Mouse (Mus musculus) lung, postnatal 0 days (tissue): Measurements from ENCODE around the gene Cdv3. TPM values are rescaled to one million over a fixed set of nuclear protein-coding genes. Genes with fewer than 3 reads are reported as not detected.
"Not testable (repeated sequence)": the region's sequence is repeated elsewhere in the genome, so short reads cannot be mapped to it uniquely, and the experiment has no call there.

Experiments used
- ATAC-seq: fragments of 200-750 bp; cut with Nextera tagmentation; 2 replicates; pipeline ENCODE4 v1.8.0; 2017; ENCODE audit warnings: moderate library complexity
- DNase-seq: peaks from one replicate; pipeline ENCODE4 v3.0.0-alpha.2; 2016; ENCODE audit warnings: low spot score
- H3K27ac ChIP-seq: fragments of 300-500 bp; sonication (generic); 2 replicates; pipeline ENCODE4 v1.5.1; 2014; ENCODE audit warnings: antibody characterized with exemption, mild to moderate bottlenecking, low read length, mixed read lengths
- H3K27me3 ChIP-seq: fragments of 300-500 bp; sonication (generic); replicated peaks from 2 replicates; pipeline ENCODE4 v1.6.1; 2014; ENCODE audit warnings: low read length, mixed read lengths; ENCODE audit not compliant: insufficient read depth
- H3K36me3 ChIP-seq: fragments of 300-500 bp; sonication (generic); 2 replicates; pipeline ENCODE4 v1.6.1; 2014; ENCODE audit warnings: low read length, mixed read lengths; ENCODE audit not compliant: insufficient read depth
- H3K4me1 ChIP-seq: fragments of 300-500 bp; sonication (generic); 2 replicates; pipeline ENCODE4 v1.6.1; 2014; ENCODE audit warnings: antibody characterized with exemption, low read depth, low read length, mixed read lengths; ENCODE audit not compliant: insufficient read depth
- H3K4me2 ChIP-seq: fragments of 300-500 bp; sonication (generic); replicated peaks from 2 replicates; pipeline ENCODE4 v1.6.1; 2014; ENCODE audit warnings: low read depth, mild to moderate bottlenecking, low read length, moderate library complexity, mixed read lengths
- H3K4me3 ChIP-seq: fragments of 300-500 bp; sonication (generic); 2 replicates; pipeline ENCODE4 v1.5.1; 2014; ENCODE audit warnings: low read depth, low read length
- H3K9ac ChIP-seq: fragments of 300-500 bp; sonication (generic); replicated peaks from 2 replicates; pipeline ENCODE4 v1.6.1; 2014; ENCODE audit warnings: low read depth, mild to moderate bottlenecking
- H3K9me3 ChIP-seq: fragments of 300-500 bp; sonication (generic); 2 replicates; pipeline ENCODE4 v1.6.1; 2016; ENCODE audit warnings: low read length, mixed read lengths
- CTCF ChIP-seq: IDR thresholded peaks from 2 replicates; pipeline ENCODE4 v1.5.1; 2016; ENCODE audit warnings: antibody characterized with exemption, mild to moderate bottlenecking
- EP300 ChIP-seq: IDR thresholded peaks from 2 replicates; pipeline ENCODE4 v1.6.1; 2016; ENCODE audit warnings: antibody characterized with exemption, mild to moderate bottlenecking, control low read depth
- WGBS: fragments of 180-500 bp; shearing (Covaris S2); extraction: QIAGEN DNeasy Blood & Tissue Kit; methylation state at CpG from one replicate; pipeline ENCODE4 v1.1.7; 2014; 5-methylcytosine and 5-hydroxymethylcytosine counted together
- polyA plus RNA-seq: library from polyadenylated mRNA; unstranded; fragments of >200 nt; fragmentation: Nextera tagmentation; extraction: Ambion mirVana; gene quantifications from 2 replicates; pipeline ENCODE4 v1.2.1, GENCODE M21; 2015

Gene Cdv3
- polyA plus RNA-seq, 1 experiment from 2014 or later, result 60.2 TPM

DNA sequence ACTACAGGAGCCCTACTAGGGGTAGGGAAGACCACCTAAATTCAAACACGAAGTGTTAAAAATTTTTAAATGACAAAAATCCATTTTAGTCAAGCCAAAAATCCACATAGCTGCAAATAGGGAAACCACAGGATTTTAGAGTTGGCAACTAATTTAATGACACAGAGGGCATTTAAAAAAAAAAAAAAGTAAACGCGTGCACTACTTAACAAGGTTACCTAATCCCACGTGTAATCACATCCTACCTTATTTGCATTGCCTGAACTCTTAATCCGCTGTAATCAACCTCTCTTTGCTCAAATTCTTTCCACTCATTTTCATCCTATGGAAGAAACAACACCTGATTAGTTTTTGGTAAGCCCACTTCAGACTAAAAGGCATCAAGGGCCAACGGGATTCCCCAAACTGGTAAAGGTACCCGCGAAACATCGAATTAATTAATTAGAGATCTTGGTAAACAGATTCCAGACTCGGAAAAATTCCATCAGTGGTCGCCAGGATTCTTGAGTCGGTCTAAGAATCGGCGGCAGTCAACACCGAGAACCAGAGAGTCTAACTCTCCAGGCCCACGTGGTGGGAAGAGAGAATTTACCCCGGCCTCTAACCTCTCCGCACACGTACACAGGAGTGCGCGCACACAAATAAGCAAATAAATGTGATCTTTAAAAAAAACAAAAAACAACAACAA, 1.8 kb downstream of the Cdv3 start:
- Histone ChIP-seq H3K4me2 (peak overlapping the region; percentile 71), H3K4me3 (peak overlapping the region; percentile 80), H3K9me3 (no peaks in the 10 kb centered on the region), H3K27me3 (no peaks in the 10 kb centered on the region), H3K9ac (peak overlapping the region; percentile 99), H3K36me3 (no peaks in the 10 kb centered on the region; the same call in 1 of the 2 replicates), H3K4me1 (peaks cover 6% of the 10 kb centered on the region; the same call in 1 of the 2 replicates), H3K27ac (peak overlapping the region; percentile 98; the same call in 1 of the 2 replicates)
- 2% methylated on average over 21 of the region's 21 CpGs for WGBS
- ATAC-seq (no peak), DNase-seq (peak; percentile 40)
- TF ChIP-seq EP300 (no peak), CTCF (no peak)

DNA sequence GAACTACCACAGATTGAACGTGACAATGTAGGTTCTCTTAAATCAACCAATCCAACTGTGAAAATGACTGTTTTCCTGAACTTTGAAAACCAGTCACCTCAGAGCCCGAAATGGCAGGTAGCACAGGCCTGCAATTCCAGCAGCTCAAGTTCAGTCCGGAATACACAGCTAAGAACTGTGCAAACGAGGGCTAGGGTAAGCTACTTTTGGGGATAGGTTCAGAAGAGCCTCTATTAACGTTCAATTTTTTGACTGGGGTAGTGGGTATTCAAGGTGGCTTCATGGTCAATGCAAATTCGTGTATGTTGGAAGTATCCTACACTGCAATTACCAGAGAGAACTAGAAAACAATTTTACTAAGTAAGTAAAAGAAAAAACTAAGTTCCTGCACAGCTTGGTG, 2.6 kb downstream of the Cdv3 start:
- Histone ChIP-seq H3K27me3 (no peaks in the 10 kb centered on the region), H3K27ac (no peak overlapping the region), H3K9ac (no peak overlapping the region), H3K4me3 (no peak overlapping the region), H3K36me3 (peaks cover 5% of the 10 kb centered on the region; the same call in 1 of the 2 replicates), H3K4me1 (peaks cover 6% of the 10 kb centered on the region; the same call in 1 of the 2 replicates), H3K4me2 (peak overlapping the region; percentile 71; the same call in 1 of the 2 replicates), H3K9me3 (no peaks in the 10 kb centered on the region)
- WGBS, result 43% methylated on average over 6 of the region's 6 CpGs
- TF ChIP-seq CTCF (no peak), EP300 (no peak)
- no peak for ATAC-seq
- DNase-seq, result no peak

DNA sequence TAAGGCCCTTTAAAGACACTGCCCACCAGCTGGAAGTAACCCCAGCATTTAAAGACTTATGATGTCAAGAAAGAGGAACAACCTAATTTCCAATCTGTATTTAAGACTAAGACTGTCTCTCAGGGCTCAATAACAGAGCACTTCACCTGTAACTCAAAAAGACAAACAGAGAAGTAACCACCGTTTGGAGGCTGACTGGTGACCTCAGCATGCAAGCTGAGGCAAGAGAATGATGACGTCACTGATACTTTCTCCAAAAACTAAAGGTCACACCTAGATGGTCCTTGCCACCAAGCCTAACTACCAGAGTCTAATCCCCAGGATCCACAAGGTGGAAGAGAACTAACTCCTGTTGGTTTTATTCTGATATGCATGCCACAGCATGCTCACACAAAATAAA, 5.0 kb downstream of the Cdv3 start:
- TF ChIP-seq CTCF, result no peak
- no peak for TF ChIP-seq EP300
- H3K9ac ChIP-seq, result no peak overlapping the region
- peaks cover 6% of the 10 kb centered on the region; the same call in 1 of the 2 replicates for H3K36me3 ChIP-seq
- H3K4me1 ChIP-seq, result no peaks in the 10 kb centered on the region
- ATAC-seq (no peak), DNase-seq (no peak)
- no peaks in the 10 kb centered on the region for H3K9me3 ChIP-seq
- 48% methylated on average over 2 of the region's 2 CpGs for WGBS
- no peak overlapping the region for H3K4me2 ChIP-seq
- no peak overlapping the region for H3K27ac ChIP-seq
- no peak overlapping the region for H3K4me3 ChIP-seq
- no peaks in the 10 kb centered on the region for H3K27me3 ChIP-seq

DNA sequence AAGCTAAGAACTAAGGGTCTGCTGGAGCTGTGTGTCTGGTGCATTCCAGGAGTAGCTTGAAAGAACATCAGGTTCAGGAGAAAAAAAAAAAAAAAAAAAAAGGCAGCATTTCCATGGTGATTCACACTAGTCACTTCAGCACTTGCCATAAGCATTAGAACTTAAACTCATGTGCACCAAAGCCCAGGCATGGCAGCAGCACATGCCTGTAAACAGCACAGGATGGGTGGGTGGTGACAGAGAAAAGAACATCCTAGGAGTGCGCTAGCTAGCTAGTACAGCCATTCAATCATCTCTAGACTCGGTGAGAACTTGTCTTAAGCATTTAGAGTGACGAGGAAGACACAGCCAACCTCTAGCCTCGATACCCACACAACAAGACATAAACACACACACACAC, 7.1 kb downstream of the Cdv3 start:
- H3K27ac ChIP-seq, result no peak overlapping the region
- no peak for ATAC-seq

DNA sequence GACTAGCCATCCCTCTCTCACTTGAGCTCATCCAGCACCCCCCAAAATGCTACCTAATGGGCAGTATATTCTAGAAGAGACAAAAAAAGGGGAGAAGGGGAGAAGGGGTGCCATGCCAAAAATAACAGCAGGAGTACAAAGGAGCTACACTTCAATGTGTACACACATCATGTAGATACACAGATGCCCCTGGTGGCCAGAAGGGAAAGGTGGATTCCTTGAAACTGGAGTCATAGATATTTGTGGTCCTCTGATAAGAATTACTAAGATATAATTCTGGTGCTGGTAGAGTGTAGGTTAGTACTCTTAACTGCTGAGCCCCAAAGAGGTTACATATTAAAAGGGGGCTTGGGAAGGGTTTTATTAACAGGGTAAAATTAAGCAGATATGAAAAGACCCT, 7.7 kb downstream of the Cdv3 start:
- H3K27ac ChIP-seq, result no peak overlapping the region
- TF ChIP-seq EP300 (no peak), CTCF (peak; percentile 59)
- no peak overlapping the region for H3K4me3 ChIP-seq
- no peaks in the 10 kb centered on the region for H3K4me1 ChIP-seq
- H3K27me3 ChIP-seq, result no peaks in the 10 kb centered on the region
- no peak overlapping the region for H3K4me2 ChIP-seq
- peaks cover 6% of the 10 kb centered on the region; the same call in 1 of the 2 replicates for H3K36me3 ChIP-seq
- no peak for DNase-seq
- H3K9ac ChIP-seq, result no peak overlapping the region
- H3K9me3 ChIP-seq, result no peaks in the 10 kb centered on the region
- ATAC-seq, result no peak

More for the DNA sequence above, 7.1 kb downstream of the Cdv3 start:
- TF ChIP-seq CTCF (no peak), EP300 (no peak)
- no peaks in the 10 kb centered on the region for H3K9me3 ChIP-seq
- no peak overlapping the region for H3K4me3 ChIP-seq
- 73% methylated on average over 4 of the region's 4 CpGs for WGBS
- no peaks in the 10 kb centered on the region for H3K27me3 ChIP-seq
- no peak overlapping the region for H3K4me2 ChIP-seq
- H3K9ac ChIP-seq, result no peak overlapping the region
- H3K4me1 ChIP-seq, result no peaks in the 10 kb centered on the region
- no peak for DNase-seq
- peaks cover 6% of the 10 kb centered on the region; the same call in 1 of the 2 replicates for H3K36me3 ChIP-seq

DNA sequence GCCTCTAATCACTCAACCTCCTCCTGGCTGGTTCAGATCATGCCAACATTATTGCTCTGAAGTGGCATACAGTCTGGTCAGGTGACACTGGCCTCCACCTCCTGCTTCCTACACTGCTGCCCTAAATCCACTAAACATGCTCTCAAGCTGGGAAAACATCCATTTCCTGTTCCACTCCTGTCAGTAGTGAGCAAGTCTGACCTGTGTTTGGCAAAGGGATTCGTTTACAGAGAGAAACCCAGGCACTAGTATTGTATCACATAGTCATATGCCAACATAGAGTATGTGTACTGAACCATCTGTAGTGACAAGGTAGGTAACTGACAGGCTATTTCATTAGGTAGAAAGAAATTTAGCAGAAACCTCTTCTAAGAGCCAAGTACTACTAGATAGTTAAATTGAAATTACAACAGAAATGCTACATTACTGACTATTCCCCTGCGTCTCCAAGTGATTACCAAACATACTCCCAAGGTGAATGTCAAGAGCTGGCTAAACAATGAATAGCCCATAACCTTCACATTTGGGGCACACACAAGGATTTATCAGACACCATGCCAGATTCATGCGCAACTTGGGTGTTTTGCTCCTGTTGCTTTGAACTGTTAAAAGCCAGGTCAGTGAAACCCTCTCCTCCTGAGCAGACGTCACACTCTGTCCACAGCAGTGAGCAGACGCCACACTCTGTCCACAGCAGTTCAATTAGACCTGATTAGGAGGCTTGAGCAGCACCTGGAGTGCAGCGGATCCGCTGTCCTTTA, 12.0 kb downstream of the Cdv3 start:
- not testable (repeated sequence) for H3K36me3 ChIP-seq, DNase-seq
- 69% methylated on average over 7 of the region's 7 CpGs for WGBS

More for the DNA sequence above, 12.0 kb downstream of the Cdv3 start:
- not testable (repeated sequence) for H3K9ac ChIP-seq, H3K27ac ChIP-seq, ATAC-seq, H3K4me3 ChIP-seq, H3K4me2 ChIP-seq, H3K27me3 ChIP-seq, H3K4me1 ChIP-seq, H3K9me3 ChIP-seq
